Mouse (Mus musculus) C2C12 (cell line): ENCODE measurements around the gene Pdzd4.

Source experiments
- CEBPB ChIP-seq: IDR thresholded peaks from one replicate; pipeline ENCODE4 v1.6.1; 2011; ENCODE audit warnings: low read depth, mild to moderate bottlenecking, control low read depth, moderate library complexity
- CTCF ChIP-seq: IDR thresholded peaks from one replicate; pipeline ENCODE4 v1.5.1; 2011; ENCODE audit not compliant: control insufficient read depth, insufficient read depth, insufficient read length
- FOSL1 ChIP-seq: IDR thresholded peaks from one replicate; pipeline ENCODE4 v1.8.0; 2011; ENCODE audit warnings: mild to moderate bottlenecking, low read length; ENCODE audit not compliant: poor library complexity, insufficient read depth, severe bottlenecking
- MAX ChIP-seq: IDR thresholded peaks from one replicate; pipeline ENCODE4 v1.6.1; 2011; ENCODE audit warnings: mild to moderate bottlenecking, control low read depth
- MYOD1 ChIP-seq: IDR thresholded peaks from one replicate; pipeline ENCODE4 v1.6.1; 2011; ENCODE audit warnings: low read depth; ENCODE audit not compliant: control insufficient read depth, insufficient read length
- MYOG ChIP-seq: IDR thresholded peaks from one replicate; pipeline ENCODE4 v1.6.1; 2011; ENCODE audit not compliant: control insufficient read depth, insufficient read length; ENCODE audit errors: extremely low read depth

DNA sequence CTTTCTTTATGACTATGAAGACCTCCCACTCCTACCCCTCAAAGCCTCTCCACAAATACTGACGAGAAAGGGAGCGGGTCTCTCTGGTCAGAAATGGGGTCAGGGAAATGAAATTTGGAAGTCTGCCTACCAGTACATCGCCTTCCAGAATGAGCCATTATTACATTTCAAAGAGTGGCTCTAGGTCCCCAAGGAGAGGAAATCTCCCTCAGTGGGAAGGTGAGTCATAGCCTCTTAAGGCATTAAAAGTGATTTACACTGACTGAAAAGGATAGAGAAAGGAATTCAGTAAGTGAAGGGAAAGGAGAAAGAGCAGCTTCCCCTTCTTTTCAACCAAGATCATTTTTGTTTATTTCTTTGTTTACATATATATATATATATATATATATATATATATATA lies 11.9 kb upstream of the Pdzd4 start:
- TF ChIP-seq MYOD1 (no peak), CTCF (no peak), CEBPB (no peak), MAX (no peak), MYOG (no peak), FOSL1 (no peak)
